8 mouse cellular contexts compared by ENCODE assay signal in the genomic region with DNA sequence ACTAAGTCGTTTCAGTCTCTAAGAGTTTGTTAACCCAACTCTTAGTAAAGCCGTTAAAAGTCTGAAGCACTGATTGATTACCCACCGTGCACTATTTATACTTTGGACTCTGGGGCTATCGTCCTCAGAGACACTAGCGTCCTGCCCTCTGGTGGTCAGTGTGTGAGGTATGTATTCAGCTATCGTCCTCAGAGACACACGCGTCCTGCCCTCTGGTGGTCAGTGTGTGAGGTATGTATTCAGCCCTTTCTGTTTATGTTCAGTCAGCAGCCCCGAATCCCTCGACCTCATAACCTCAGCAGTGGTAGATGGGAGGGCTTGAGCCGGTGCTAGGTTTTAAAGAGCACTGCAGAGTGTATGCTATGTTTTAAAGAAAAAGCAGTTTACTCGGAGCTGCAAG. TPM values are rescaled to one million over a fixed set of nuclear protein-coding genes. Genes with fewer than 3 reads are reported as not detected.
A peak's percentile ranks its signal among the peaks of the same experiment; 100 is the strongest.
DNase-seq lines count a peak whose midpoint lies in the region; ATAC-seq and TF ChIP-seq lines count a peak whose summit lies in the region.

No protein-coding gene starts in this region.

- no peak overlapping the region for H3ac ChIP-seq in C2C12 (ENCODE audit: control insufficient read depth, insufficient read length, low read depth)

- peak; percentile 85 for TF ChIP-seq CTCF in C2C12 (IDR thresholded peaks at IDR 0.05; ENCODE audit: control insufficient read depth, insufficient read depth, insufficient read length)
- peak; percentile 99 for TF ChIP-seq CTCF in heart, adult 2 months (IDR thresholded peaks at IDR 0.05)
- peak; percentile 99 for TF ChIP-seq CTCF in kidney, postnatal 0 days (IDR thresholded peaks at IDR 0.05; ENCODE audit: low read depth)
- TF ChIP-seq CTCF in testis, adult 2 months (IDR thresholded peaks at IDR 0.05; ENCODE audit: control insufficient read depth, insufficient read depth, insufficient replicate concordance, low read depth, low read length), result peak; percentile 71; the same call in 1 of the 2 replicates

- H3K27me3 ChIP-seq in C2C12 (ENCODE audit: control insufficient read depth, insufficient read depth, insufficient read length), result no peaks in the 10 kb centered on the region
- H3K27me3 ChIP-seq in embryonic facial prominence, embryonic 11.5 days (ENCODE audit: control insufficient read depth, insufficient read depth, low read length), result no peaks in the 10 kb centered on the region
- no peaks in the 10 kb centered on the region for H3K27me3 ChIP-seq in heart, adult 2 months (ENCODE audit: control insufficient read depth, insufficient read depth, low read length)
- no peaks in the 10 kb centered on the region for H3K27me3 ChIP-seq in kidney, postnatal 0 days (ENCODE audit: insufficient read depth, low read length)
- no peaks in the 10 kb centered on the region for H3K27me3 ChIP-seq in liver, embryonic 13.5 days
- no peaks in the 10 kb centered on the region for H3K27me3 ChIP-seq in neural tube, embryonic 11.5 days (ENCODE audit: control insufficient read depth, insufficient read depth, low read length)
- no peaks in the 10 kb centered on the region for H3K27me3 ChIP-seq in testis, adult 2 months (ENCODE audit: control insufficient read depth, insufficient read depth, low read length)

- no peak overlapping the region for H3K4me2 ChIP-seq in embryonic facial prominence, embryonic 11.5 days (ENCODE audit: low read depth, low read length)
- no peak overlapping the region for H3K4me2 ChIP-seq in kidney, postnatal 0 days (ENCODE audit: low read length)
- no peak overlapping the region for H3K4me2 ChIP-seq in liver, embryonic 13.5 days
- H3K4me2 ChIP-seq in neural tube, embryonic 11.5 days (ENCODE audit: low read depth), result no peak overlapping the region

- no peak for TF ChIP-seq POLR2A in heart, adult 2 months (IDR thresholded peaks at IDR 0.05; ENCODE audit: insufficient read depth, low read depth, low read length)
- TF ChIP-seq POLR2A in testis, adult 2 months (IDR thresholded peaks at IDR 0.05; ENCODE audit: control insufficient read depth, low read depth, low read length), result no peak

- H3K4me1 ChIP-seq in embryonic facial prominence, embryonic 11.5 days (ENCODE audit: control insufficient read depth, insufficient read depth, low read length), result no peaks in the 10 kb centered on the region
- H3K4me1 ChIP-seq in heart, adult 2 months (ENCODE audit: control insufficient read depth, insufficient read depth, low read length), result no peaks in the 10 kb centered on the region
- H3K4me1 ChIP-seq in kidney, postnatal 0 days (replicated peaks; ENCODE audit: insufficient read depth, low read length), result no peaks in the 10 kb centered on the region
- H3K4me1 ChIP-seq in liver, embryonic 13.5 days (replicated peaks), result peaks cover 22% of the 10 kb centered on the region
- no peaks in the 10 kb centered on the region for H3K4me1 ChIP-seq in neural tube, embryonic 11.5 days (ENCODE audit: control insufficient read depth, insufficient read depth, low read length)
- H3K4me1 ChIP-seq in testis, adult 2 months (ENCODE audit: control insufficient read depth, insufficient read depth, low read length), result no peaks in the 10 kb centered on the region

- DNase-seq in adrenal gland, postnatal 25 days, result peak; percentile 69
- DNase-seq in embryonic facial prominence, embryonic 11.5 days (ENCODE audit: low spot score), result peak; percentile 85
- peak; percentile 73 to 76 for DNase-seq in heart, adult 2 months
- DNase-seq in kidney, postnatal 0 days (ENCODE audit: low spot score), result peak; percentile 82
- DNase-seq in liver, embryonic 13.5 days, result peak; percentile 61
- peak; percentile 74 for DNase-seq in neural tube, embryonic 11.5 days (ENCODE audit: low spot score)

- H3K4me3 ChIP-seq in C2C12 (ENCODE audit: insufficient read depth, poor library complexity, severe bottlenecking), result no peak overlapping the region
- H3K4me3 ChIP-seq in embryonic facial prominence, embryonic 11.5 days (ENCODE audit: low read depth, low read length), result no peak overlapping the region
- no peak overlapping the region for H3K4me3 ChIP-seq in heart, adult 2 months
- H3K4me3 ChIP-seq in kidney, postnatal 0 days (replicated peaks; ENCODE audit: low read depth, low read length), result no peak overlapping the region
- no peak overlapping the region for H3K4me3 ChIP-seq in liver, embryonic 13.5 days (replicated peaks)
- no peak overlapping the region for H3K4me3 ChIP-seq in neural tube, embryonic 11.5 days (ENCODE audit: low read depth, low read length)
- no peak overlapping the region for H3K4me3 ChIP-seq in testis, adult 2 months (ENCODE audit: control insufficient read depth, low read depth, low read length)

- no peak overlapping the region for H3K27ac ChIP-seq in embryonic facial prominence, embryonic 11.5 days (replicated peaks; ENCODE audit: low read depth, low read length)
- H3K27ac ChIP-seq in heart, adult 2 months, result no peak overlapping the region
- no peak overlapping the region for H3K27ac ChIP-seq in kidney, postnatal 0 days
- H3K27ac ChIP-seq in liver, embryonic 13.5 days, result no peak overlapping the region
- no peak overlapping the region for H3K27ac ChIP-seq in neural tube, embryonic 11.5 days (ENCODE audit: low read depth, low read length)
- H3K27ac ChIP-seq in testis, adult 2 months (ENCODE audit: control insufficient read depth, insufficient read depth, low read depth, low read length), result no peak overlapping the region

- ATAC-seq in embryonic facial prominence, embryonic 11.5 days (replicated peaks; ENCODE audit: insufficient number of reproducible peaks, low FRiP score, low TSS enrichment, low read depth), result 0 out of 2 replicates have a peak, but pooled peaks have one; percentile 39
- peak; percentile 80 for ATAC-seq in kidney, postnatal 0 days (replicated peaks; ENCODE audit: low FRiP score, low read depth)
- ATAC-seq in liver, embryonic 13.5 days (ENCODE audit: low read depth), result peak; percentile 71
- ATAC-seq in neural tube, embryonic 11.5 days (ENCODE audit: insufficient read depth, low FRiP score, low TSS enrichment), result peak; percentile 73

- H3K79me2 ChIP-seq in C2C12 (ENCODE audit: control insufficient read depth, insufficient read depth), result no peaks in the 10 kb centered on the region
- no peaks in the 10 kb centered on the region for H3K79me2 ChIP-seq in heart, adult 2 months (replicated peaks; ENCODE audit: control insufficient read depth, insufficient read depth, low read length)

- intact Hi-C loops in heart, adult 2 months (cut with DNase I), result loop anchor here (5.0 kb wide), 1 partner anchor 604 kb away; no protein-coding TSS in a partner anchor

- H3K9me3 ChIP-seq in embryonic facial prominence, embryonic 11.5 days (replicated peaks; ENCODE audit: control insufficient read depth, low read length), result no peaks in the 10 kb centered on the region
- H3K9me3 ChIP-seq in kidney, postnatal 0 days (replicated peaks; ENCODE audit: low read length), result no peaks in the 10 kb centered on the region
- no peaks in the 10 kb centered on the region for H3K9me3 ChIP-seq in liver, embryonic 13.5 days (replicated peaks)
- no peaks in the 10 kb centered on the region for H3K9me3 ChIP-seq in neural tube, embryonic 11.5 days (ENCODE audit: control insufficient read depth, low read length)

- H3K79me3 ChIP-seq in C2C12 (ENCODE audit: low read depth), result no peaks in the 10 kb centered on the region

- TF ChIP-seq EP300 in heart, adult 2 months (IDR thresholded peaks at IDR 0.05; ENCODE audit: insufficient read depth, low read depth, low read length), result peak; percentile 80; the same call in 1 of the 2 replicates

- 42% methylated on average over 12 of the region's 12 CpGs for WGBS in embryonic facial prominence, embryonic 11.5 days
- 38% methylated on average over 12 of the region's 12 CpGs for WGBS in heart, adult 2 months
- WGBS in kidney, postnatal 0 days, result 41% methylated on average over 12 of the region's 12 CpGs
- WGBS in liver, embryonic 13.5 days (ENCODE audit: insufficient replicate concordance), result 34% methylated on average over 12 of the region's 12 CpGs
- 47% methylated on average over 12 of the region's 12 CpGs for WGBS in neural tube, embryonic 11.5 days

- H3K9ac ChIP-seq in embryonic facial prominence, embryonic 11.5 days (replicated peaks; ENCODE audit: low read length), result no peak overlapping the region
- H3K9ac ChIP-seq in heart, adult 2 months (ENCODE audit: low read depth, low read length), result no peak overlapping the region
- no peak overlapping the region for H3K9ac ChIP-seq in kidney, postnatal 0 days (ENCODE audit: low read depth, low read length)
- no peak overlapping the region for H3K9ac ChIP-seq in liver, embryonic 13.5 days
- no peak overlapping the region for H3K9ac ChIP-seq in neural tube, embryonic 11.5 days (ENCODE audit: low read length)

- H3K36me3 ChIP-seq in C2C12 (ENCODE audit: control insufficient read depth, insufficient read depth), result no peaks in the 10 kb centered on the region
- no peaks in the 10 kb centered on the region; the same call in 1 of the 2 replicates for H3K36me3 ChIP-seq in embryonic facial prominence, embryonic 11.5 days (replicated peaks; ENCODE audit: control insufficient read depth, insufficient read depth, low read depth, low read length)
- no peaks in the 10 kb centered on the region for H3K36me3 ChIP-seq in heart, adult 2 months (ENCODE audit: control insufficient read depth, insufficient read depth, low read length)
- H3K36me3 ChIP-seq in kidney, postnatal 0 days (ENCODE audit: insufficient read depth, low read length), result no peaks in the 10 kb centered on the region
- H3K36me3 ChIP-seq in liver, embryonic 13.5 days, result peaks cover 19% of the 10 kb centered on the region
- H3K36me3 ChIP-seq in neural tube, embryonic 11.5 days (ENCODE audit: control insufficient read depth, insufficient read depth, low read length), result peaks cover 6% of the 10 kb centered on the region
- H3K36me3 ChIP-seq in testis, adult 2 months (ENCODE audit: control insufficient read depth, insufficient read depth, low read length), result peaks cover 5% of the 10 kb centered on the region

TF ChIP-seq in C2C12, 6 proteins besides CTCF, POLR2A, EP300 and RAD21 (continues in another document):
- TF ChIP-seq CEBPB (IDR thresholded peaks at IDR 0.05; ENCODE audit: low read depth), result no peak
- no peak for TF ChIP-seq USF1 (IDR thresholded peaks at IDR 0.05; ENCODE audit: low read depth)
- no peak for TF ChIP-seq MYOD1 (IDR thresholded peaks at IDR 0.05; ENCODE audit: control insufficient read depth, insufficient read length, low read depth)
- no peak for TF ChIP-seq MYOG (IDR thresholded peaks at IDR 0.05; ENCODE audit: control insufficient read depth, extremely low read depth, insufficient read length)

RNA-seq across cellular contexts. Expression of a gene that starts 13.7 kb away (rescaled TPM):
- polyA plus RNA-seq in C2C12 (2012; fragmentation: generic; extraction: Trizol), result 4.0 TPM
- 31.9 and 33.1 TPM in 2 replicates for total RNA-seq in adrenal gland, postnatal 25 days (2021)
- 17.5 and 18.4 TPM in 2 replicates for polyA plus RNA-seq in embryonic facial prominence, embryonic 11.5 days (2014; fragmentation: Nextera tagmentation; extraction: Ambion mirVana)
- 1 to 10 TPM; 1.3 TPM for total RNA-seq in heart, adult 2 months (2021)
- polyA plus RNA-seq in heart, adult 2 months (2012; rRNA removed), result 0.86 and 2.3 TPM in 2 replicates
- polyA plus RNA-seq in kidney, postnatal 0 days (2015; fragmentation: Nextera tagmentation; extraction: Ambion mirVana), result 6.7 and 7.2 TPM in 2 replicates
- polyA plus RNA-seq in liver, embryonic 13.5 days (2015; fragmentation: Nextera tagmentation; extraction: Ambion mirVana), result 4.3 and 4.4 TPM in 2 replicates
- polyA plus RNA-seq in neural tube, embryonic 11.5 days (2014; fragmentation: Nextera tagmentation; extraction: Ambion mirVana), result 24.7 and 26.5 TPM in 2 replicates
- polyA plus RNA-seq in testis, adult 2 months (2012; rRNA removed), result 44.9 and 47.9 TPM in 2 replicates
